Comparison of ENCODE assay signal across 9 mouse cellular contexts in the genomic region with DNA sequence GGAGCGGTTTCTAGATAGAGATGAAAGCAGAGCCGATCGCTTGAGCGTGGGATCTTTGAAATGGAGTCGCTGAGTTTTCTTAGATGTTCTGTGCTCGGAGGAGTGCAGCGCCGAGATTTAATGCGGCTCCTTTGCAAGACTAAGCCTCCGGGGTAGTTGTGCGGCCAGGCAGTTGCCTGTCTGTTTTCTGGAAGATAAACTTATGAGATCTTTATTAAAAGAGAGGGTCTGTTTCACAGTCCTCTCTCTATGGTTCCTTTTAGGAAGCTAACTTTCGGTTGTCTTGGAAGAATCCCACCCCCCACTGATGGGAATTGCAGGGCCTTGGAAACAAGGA. TPM values are rescaled to one million over a fixed set of nuclear protein-coding genes. Genes with fewer than 3 reads are reported as not detected.
A peak's percentile ranks its signal among the peaks of the same experiment; 100 is the strongest.
DNase-seq lines count a peak whose midpoint lies in the region; ATAC-seq and TF ChIP-seq lines count a peak whose summit lies in the region.
"Had no signal": no experiment of that assay in that cellular context is flagged by ENCODE, and none has a peak within 500 bp of the region (broad histone marks: within the 10 kb centered on the region; RNA-seq: fewer than 3 reads in every experiment).

No protein-coding gene starts in this region.

- DNase-seq in gastrocnemius, adult 2 months = no peak
- DNase-seq in gastrocnemius, postnatal 14 days = no peak
- DNase-seq in thymus, postnatal 4 days = peak; percentile 7
- DNase-seq in thymus, adult 18-20 months = no peak
- no peak for DNase-seq in liver, embryonic 13.5 days
- DNase-seq in right cerebral cortex, postnatal 10 days (ENCODE audit: low spot score in 2 of 2) = no peak
- no peak for DNase-seq in thymus, postnatal 36 days

- no peaks in the 10 kb centered on the region for H3K4me1 ChIP-seq in liver, embryonic 13.5 days (replicated peaks)

- intact Hi-C loops in gastrocnemius, adult 2 months (cut with DNase I) = loop anchor here (5.0 kb wide), 2 partner anchors 44 to 59 kb away; no protein-coding TSS in a partner anchor
- intact Hi-C loops in gastrocnemius, postnatal 14 days (cut with DNase I; ENCODE audit: low total_unique reads) = loop anchor here (5.0 kb wide), 1 partner anchor 74 kb away; no protein-coding TSS in a partner anchor

- H3K27ac ChIP-seq in gastrocnemius, adult 2 months = peak overlapping the region; percentile 85
- no peak overlapping the region for H3K27ac ChIP-seq in liver, embryonic 13.5 days
- H3K27ac ChIP-seq: macrophage had no signal

- WGBS in liver, embryonic 13.5 days (ENCODE audit: insufficient replicate concordance) = 1% methylated on average over 12 of the region's 12 CpGs

- no peak for ATAC-seq in liver, embryonic 13.5 days (ENCODE audit: low read depth)
- no peak for ATAC-seq in inflammation-experienced regulatory T-cells, adult 6 months

- no peaks in the 10 kb centered on the region for H3K9me3 ChIP-seq in liver, embryonic 13.5 days (replicated peaks)

- H3K36me3 ChIP-seq in liver, embryonic 13.5 days = no peaks in the 10 kb centered on the region

- peaks cover 62% of the 10 kb centered on the region for H3K27me3 ChIP-seq in liver, embryonic 13.5 days

- H3K4me3 ChIP-seq in gastrocnemius, adult 2 months = peak overlapping the region; percentile 81
- peak overlapping the region; percentile 58 for H3K4me3 ChIP-seq in liver, embryonic 13.5 days (replicated peaks)

- peak overlapping the region; percentile 59 for H3K9ac ChIP-seq in liver, embryonic 13.5 days

- peak overlapping the region; percentile 61 for H3K4me2 ChIP-seq in liver, embryonic 13.5 days

- no peak for TF ChIP-seq CTCF in gastrocnemius, adult 2 months (IDR thresholded peaks at IDR 0.05)

RNA-seq across cellular contexts. Expression of gene Fat1, which starts 3.4 kb away (rescaled TPM):
- total RNA-seq in gastrocnemius, adult 2 months (2021) = 1 to 10 TPM; 2.6 to 4.5 TPM
- total RNA-seq in gastrocnemius, postnatal 14 days (2021) = 10 to 100 TPM; 10.1 to 13.4 TPM
- polyA plus RNA-seq in liver, embryonic 13.5 days (2015; fragmentation: Nextera tagmentation; extraction: Ambion mirVana) = 0.84 and 1.2 TPM in 2 replicates
- not detected for polyA plus RNA-seq in inflammation-experienced regulatory T-cells, adult 6 months (2017; shearing (Covaris generic))
